Comparison of ENCODE assay signal across 9 mouse cellular contexts in genomic region chr12:88376820-88377219, GRCm38 (mm10). TPM values are rescaled to one million over a fixed set of nuclear protein-coding genes. Genes with fewer than 3 reads are reported as not detected.
DNase-seq lines count a peak whose midpoint lies in the region; ATAC-seq lines count a peak whose summit lies in the region.
"Had no signal": no experiment of that assay in that cellular context is flagged by ENCODE, and none has a peak within 500 bp of the region (broad histone marks: within the 10 kb centered on the region; RNA-seq: fewer than 3 reads in every experiment).

No protein-coding gene starts in this region.

- intact Hi-C loops in heart, postnatal 25 days (cut with DNase I) = no loop called here
- intact Hi-C loops in heart, postnatal 36 days (cut with DNase I) = no loop called here

- no peaks in the 10 kb centered on the region for H3K27me3 ChIP-seq in neural tube, embryonic 13.5 days
- H3K27me3 ChIP-seq: limb, embryonic 12.5 days had no signal

- H3K9ac ChIP-seq in neural tube, embryonic 13.5 days = 0 out of 2 replicates have a peak overlapping the region, but pooled peaks have one; percentile 45
- H3K9ac ChIP-seq: limb, embryonic 12.5 days had no signal

- H3K4me1 ChIP-seq in neural tube, embryonic 13.5 days (replicated peaks) = peaks cover 7% of the 10 kb centered on the region; the same call in 1 of the 2 replicates
- H3K4me1 ChIP-seq: limb, embryonic 12.5 days had no signal

- 30% methylated on average over 10 of the region's 10 CpGs for WGBS in neural tube, embryonic 13.5 days

- H3K4me2 ChIP-seq in neural tube, embryonic 13.5 days = no peak overlapping the region
- H3K4me2 ChIP-seq: limb, embryonic 12.5 days had no signal

- ATAC-seq in neural tube, embryonic 13.5 days (ENCODE audit: low read depth) = no peak

- H3K9me3 ChIP-seq in neural tube, embryonic 13.5 days = no peaks in the 10 kb centered on the region
- H3K9me3 ChIP-seq: limb, embryonic 12.5 days had no signal

- peak; percentile 68 for DNase-seq in heart, adult 11 months
- no peak for DNase-seq in heart, postnatal 25 days (ENCODE audit: low spot score)
- peak; percentile 21 for DNase-seq in thymus, postnatal 4 days
- no peak for DNase-seq in thymus, postnatal 36 days
- peak; percentile 34 for DNase-seq in kidney, postnatal 10 days
- DNase-seq in urinary bladder, postnatal 25 days (ENCODE audit: low spot score) = no peak
- DNase-seq in heart, postnatal 36 days = no peak

- peaks cover 6% of the 10 kb centered on the region for H3K36me3 ChIP-seq in neural tube, embryonic 13.5 days

- no peak overlapping the region for H3K4me3 ChIP-seq in neural tube, embryonic 13.5 days
- H3K4me3 ChIP-seq: limb, embryonic 12.5 days had no signal

- no peak overlapping the region for H3K27ac ChIP-seq in neural tube, embryonic 13.5 days (replicated peaks)
- H3K27ac ChIP-seq: limb, embryonic 12.5 days had no signal

RNA-seq across cellular contexts. Expression of gene Adck1, which starts 16.5 kb away (rescaled TPM):
- 10 to 100 TPM; 25.5 to 27.3 TPM for total RNA-seq in heart, postnatal 25 days (2021)
- polyA plus RNA-seq in neural tube, embryonic 13.5 days (2015; fragmentation: Nextera tagmentation; extraction: Ambion mirVana) = 26.3 and 28.5 TPM in 2 replicates
- total RNA-seq in heart, postnatal 36 days (2021) = 10 to 100 TPM; 24.9 to 27.1 TPM

RNA-seq across cellular contexts. Expression of gene Gm5039, which starts 53.0 kb away (rescaled TPM):
- total RNA-seq in heart, postnatal 25 days (2021) = not detected
- polyA plus RNA-seq in neural tube, embryonic 13.5 days (2015; fragmentation: Nextera tagmentation; extraction: Ambion mirVana) = not detected in 2 replicates
- total RNA-seq in heart, postnatal 36 days (2021) = not detected
- polyA plus RNA-seq: limb, embryonic 12.5 days had no signal

Comparison
In these comparisons a context has a peak if more than half of its experiments do, and no peak if none do; other contexts are left out.
1. DNase-seq: peak in heart, adult 11 months (single experiment), thymus, postnatal 4 days (single experiment) and kidney, postnatal 10 days (single experiment); none in heart, postnatal 25 days (single experiment), thymus, postnatal 36 days (0 of 2), urinary bladder, postnatal 25 days (single experiment) and heart, postnatal 36 days (0 of 2).